10 mouse cellular contexts compared by ENCODE assay signal in genomic region chr10:79928907-79929701, GRCm38 (mm10). TPM values are rescaled to one million over a fixed set of nuclear protein-coding genes. Genes with fewer than 3 reads are reported as not detected.
DNase-seq lines count a peak whose midpoint lies in the region; ATAC-seq and TF ChIP-seq lines count a peak whose summit lies in the region.
"Had no signal": no experiment of that assay in that cellular context is flagged by ENCODE, and none has a peak within 500 bp of the region (broad histone marks: within the 10 kb centered on the region; RNA-seq: fewer than 3 reads in every experiment).

No protein-coding gene starts in this region.

- no peaks in the 10 kb centered on the region for H3K27me3 ChIP-seq in cerebellum, adult 2 months (ENCODE audit: control insufficient read depth, insufficient read depth, low read length)
- H3K27me3 ChIP-seq in lung, embryonic 15.5 days: no peaks in the 10 kb centered on the region
- peaks cover 2% of the 10 kb centered on the region for H3K27me3 ChIP-seq in limb, embryonic 13.5 days
- H3K27me3 ChIP-seq in small intestine, adult 2 months (ENCODE audit: control insufficient read depth, insufficient read depth, low read length): peaks cover 6% of the 10 kb centered on the region
- no peaks in the 10 kb centered on the region for H3K27me3 ChIP-seq in thymus, adult 2 months (ENCODE audit: control insufficient read depth, insufficient read depth, low read length)

- no peak for TF ChIP-seq POLR2A in cerebellum, adult 2 months (IDR thresholded peaks at IDR 0.05; ENCODE audit: borderline replicate concordance, insufficient read depth, low read length)
- no peak for TF ChIP-seq POLR2A in small intestine, adult 2 months (IDR thresholded peaks at IDR 0.05; ENCODE audit: low read depth, low read length)
- TF ChIP-seq POLR2A in thymus, adult 2 months (IDR thresholded peaks at IDR 0.05; ENCODE audit: control insufficient read depth, extremely low read depth, insufficient read depth, low read length, poor library complexity): no peak

- no peak overlapping the region for H3K27ac ChIP-seq in cerebellum, adult 2 months (ENCODE audit: insufficient read depth, low read length)
- H3K27ac ChIP-seq in lung, embryonic 15.5 days: peak overlapping the region; percentile 31
- H3K27ac ChIP-seq in limb, embryonic 13.5 days: peak overlapping the region; percentile 44; the same call in 1 of the 2 replicates
- no peak overlapping the region for H3K27ac ChIP-seq in small intestine, adult 2 months (ENCODE audit: insufficient read depth, low read depth, low read length)
- H3K27ac ChIP-seq in thymus, adult 2 months (ENCODE audit: control insufficient read depth, insufficient read depth, low read length): no peak overlapping the region

- H3K4me3 ChIP-seq in cerebellum, adult 2 months (replicated peaks; ENCODE audit: insufficient read depth, low read depth, low read length): peak overlapping the region; percentile 4
- peak overlapping the region; percentile 77 for H3K4me3 ChIP-seq in lung, embryonic 15.5 days
- peak overlapping the region; percentile 97 for H3K4me3 ChIP-seq in limb, embryonic 13.5 days
- H3K4me3 ChIP-seq in small intestine, adult 2 months (ENCODE audit: low read depth, low read length): 0 out of 2 replicates have a peak overlapping the region, but pooled peaks have one; percentile 83
- H3K4me3 ChIP-seq in thymus, adult 2 months (ENCODE audit: control insufficient read depth, insufficient read depth, low read length): no peak overlapping the region

- no peak for TF ChIP-seq CTCF in cerebellum, adult 2 months (IDR thresholded peaks at IDR 0.05; ENCODE audit: borderline replicate concordance, insufficient read depth, low read depth, low read length)
- TF ChIP-seq CTCF in small intestine, adult 2 months (IDR thresholded peaks at IDR 0.05; ENCODE audit: extremely low read depth, insufficient read length, insufficient replicate concordance, low read depth, low read length): no peak
- no peak for TF ChIP-seq CTCF in thymus, adult 2 months (IDR thresholded peaks at IDR 0.05; ENCODE audit: borderline replicate concordance, control insufficient read depth, extremely low read depth, insufficient read depth, low read length, poor library complexity)

- H3K9ac ChIP-seq in lung, embryonic 15.5 days: peak overlapping the region; percentile 33; the same call in 1 of the 2 replicates
- peak overlapping the region; percentile 62 for H3K9ac ChIP-seq in limb, embryonic 13.5 days

- H3K4me1 ChIP-seq in cerebellum, adult 2 months (ENCODE audit: control insufficient read depth, insufficient read depth, low read length): peaks cover 54% of the 10 kb centered on the region
- H3K4me1 ChIP-seq in lung, embryonic 15.5 days: peaks cover 66% of the 10 kb centered on the region
- H3K4me1 ChIP-seq in limb, embryonic 13.5 days: peaks cover 66% of the 10 kb centered on the region
- H3K4me1 ChIP-seq in small intestine, adult 2 months (ENCODE audit: control insufficient read depth, insufficient read depth, insufficient read length, low read length): peaks cover 23% of the 10 kb centered on the region
- peaks cover 15% of the 10 kb centered on the region for H3K4me1 ChIP-seq in thymus, adult 2 months (replicated peaks; ENCODE audit: control insufficient read depth, insufficient read depth, low read length)

- WGBS in cerebellum, adult 2 months: 39% methylated on average over 9 of the region's 9 CpGs
- 15% methylated on average over 9 of the region's 9 CpGs for WGBS in lung, embryonic 15.5 days
- WGBS in limb, embryonic 13.5 days: 13% methylated on average over 9 of the region's 9 CpGs
- 57% methylated on average over 9 of the region's 9 CpGs for WGBS in small intestine, adult 2 months
- WGBS in thymus, adult 2 months: 73% methylated on average over 9 of the region's 9 CpGs

- 0 out of 2 replicates have a peak, but pooled peaks cover 3% of the 10 kb centered on the region for H3K36me3 ChIP-seq in lung, embryonic 15.5 days
- H3K36me3 ChIP-seq in limb, embryonic 13.5 days: peaks cover 37% of the 10 kb centered on the region
- 0 out of 2 replicates have a peak, but pooled peaks cover 2% of the 10 kb centered on the region for H3K36me3 ChIP-seq in small intestine, adult 2 months (ENCODE audit: control insufficient read depth, insufficient read depth, low read length)
- no peaks in the 10 kb centered on the region for H3K36me3 ChIP-seq in thymus, adult 2 months (ENCODE audit: control insufficient read depth, insufficient read depth, low read length)

- DNase-seq in cerebellum, adult 2 months: no peak
- no peak for DNase-seq in lung, postnatal 14 days
- DNase-seq in frontal cortex, adult 2 months (ENCODE audit: extremely low spot score in 1 of 2, low spot score in 1 of 2): no peak
- DNase-seq in thymus, adult 2 months: no peak
- DNase-seq: adrenal gland, adult 8-10 months; kidney, adult 18-20 months had no signal

- peak overlapping the region; percentile 91 for H3K4me2 ChIP-seq in lung, embryonic 15.5 days
- peak overlapping the region; percentile 92 for H3K4me2 ChIP-seq in limb, embryonic 13.5 days (replicated peaks)

- H3K9me3 ChIP-seq in lung, embryonic 15.5 days: no peaks in the 10 kb centered on the region
- no peaks in the 10 kb centered on the region for H3K9me3 ChIP-seq in limb, embryonic 13.5 days

- no peak for ATAC-seq in cerebellum, adult (ENCODE audit: insufficient number of reproducible peaks, low FRiP score, low TSS enrichment)
- no peak for ATAC-seq in lung, embryonic 15.5 days (ENCODE audit: borderline replicate concordance, extremely low read depth, low FRiP score, low TSS enrichment)
- ATAC-seq in limb, embryonic 13.5 days (ENCODE audit: low FRiP score, low read depth): no peak

RNA-seq across cellular contexts. Expression of gene Arid3a, which starts 2.3 kb away (rescaled TPM):
- 4.7 TPM in 2 replicates for polyA plus RNA-seq in cerebellum, adult 2 months (2012; rRNA removed)
- 4.8 and 6.0 TPM in 2 replicates for polyA plus RNA-seq in lung, embryonic 15.5 days (2015; fragmentation: Nextera tagmentation; extraction: Ambion mirVana)
- polyA plus RNA-seq in limb, embryonic 13.5 days (2015; fragmentation: Nextera tagmentation; extraction: Ambion mirVana): 5.5 and 6.2 TPM in 2 replicates
- polyA plus RNA-seq in small intestine, adult 2 months (2012; rRNA removed): 10.7 and 23.9 TPM in 2 replicates
- polyA plus RNA-seq in frontal cortex, adult 2 months (2012; rRNA removed): 3.6 and 4.1 TPM in 2 replicates
- 12.5 and 13.5 TPM in 2 replicates for polyA plus RNA-seq in thymus, adult 2 months (2012; rRNA removed)

RNA-seq across cellular contexts. Expression of gene R3hdm4, which starts 8.1 kb away (rescaled TPM):
- 156 and 162 TPM in 2 replicates for polyA plus RNA-seq in cerebellum, adult 2 months (2012; rRNA removed)
- 143 and 152 TPM in 2 replicates for polyA plus RNA-seq in lung, embryonic 15.5 days (2015; fragmentation: Nextera tagmentation; extraction: Ambion mirVana)
- 186 and 188 TPM in 2 replicates for polyA plus RNA-seq in limb, embryonic 13.5 days (2015; fragmentation: Nextera tagmentation; extraction: Ambion mirVana)
- polyA plus RNA-seq in small intestine, adult 2 months (2012; rRNA removed): 86.4 and 104 TPM in 2 replicates
- 380 and 385 TPM in 2 replicates for polyA plus RNA-seq in frontal cortex, adult 2 months (2012; rRNA removed)
- 279 and 303 TPM in 2 replicates for polyA plus RNA-seq in thymus, adult 2 months (2012; rRNA removed)

RNA-seq across cellular contexts. Expression of gene Kiss1r, which starts 12.3 kb away (rescaled TPM):
- polyA plus RNA-seq in cerebellum, adult 2 months (2012; rRNA removed): 12.1 and 12.8 TPM in 2 replicates
- 0.59 and 0.87 TPM in 2 replicates for polyA plus RNA-seq in lung, embryonic 15.5 days (2015; fragmentation: Nextera tagmentation; extraction: Ambion mirVana)
- polyA plus RNA-seq in limb, embryonic 13.5 days (2015; fragmentation: Nextera tagmentation; extraction: Ambion mirVana): 0.94 and 1.0 TPM in 2 replicates
- 3.0 and 5.9 TPM in 2 replicates for polyA plus RNA-seq in small intestine, adult 2 months (2012; rRNA removed)
- polyA plus RNA-seq in frontal cortex, adult 2 months (2012; rRNA removed): 10.7 and 11.8 TPM in 2 replicates
- 5.8 and 7.5 TPM in 2 replicates for polyA plus RNA-seq in thymus, adult 2 months (2012; rRNA removed)

RNA-seq across cellular contexts. Expression of gene Gm26602, which starts 18.4 kb away (rescaled TPM):
- polyA plus RNA-seq in cerebellum, adult 2 months (2012; rRNA removed): not detected in 2 replicates
- polyA plus RNA-seq in lung, embryonic 15.5 days (2015; fragmentation: Nextera tagmentation; extraction: Ambion mirVana): 1.2 and 1.7 TPM in 2 replicates
- 20.3 TPM in 1 of 2 replicates, not detected in the other for polyA plus RNA-seq in limb, embryonic 13.5 days (2015; fragmentation: Nextera tagmentation; extraction: Ambion mirVana)
- polyA plus RNA-seq in small intestine, adult 2 months (2012; rRNA removed): not detected in 2 replicates
- not detected in 2 replicates for polyA plus RNA-seq in frontal cortex, adult 2 months (2012; rRNA removed)
- polyA plus RNA-seq in thymus, adult 2 months (2012; rRNA removed): not detected in 2 replicates

RNA-seq across cellular contexts. Expression of gene Med16, which starts 20.4 kb away (rescaled TPM):
- 46.5 and 47.4 TPM in 2 replicates for polyA plus RNA-seq in cerebellum, adult 2 months (2012; rRNA removed)
- polyA plus RNA-seq in lung, embryonic 15.5 days (2015; fragmentation: Nextera tagmentation; extraction: Ambion mirVana): 54.7 and 56.1 TPM in 2 replicates
- polyA plus RNA-seq in limb, embryonic 13.5 days (2015; fragmentation: Nextera tagmentation; extraction: Ambion mirVana): 44.9 and 46.8 TPM in 2 replicates
- 34.8 and 58.1 TPM in 2 replicates for polyA plus RNA-seq in small intestine, adult 2 months (2012; rRNA removed)
- polyA plus RNA-seq in frontal cortex, adult 2 months (2012; rRNA removed): 75.9 and 80.7 TPM in 2 replicates
- 103 and 121 TPM in 2 replicates for polyA plus RNA-seq in thymus, adult 2 months (2012; rRNA removed)

Comparison
In these comparisons a context has a peak if more than half of its experiments do, and no peak if none do; other contexts are left out.
1. H3K27ac ChIP-seq: peak in lung, embryonic 15.5 days (single experiment) and limb, embryonic 13.5 days (single experiment); none in cerebellum, adult 2 months (single experiment), small intestine, adult 2 months (single experiment) and thymus, adult 2 months (single experiment).